Mouse (Mus musculus) stomach, embryonic 14.5 days (tissue): ENCODE measurements around the gene Gng3. TPM values are rescaled to one million over a fixed set of nuclear protein-coding genes. Genes with fewer than 3 reads are reported as not detected.

Experiments used
- ATAC-seq: fragments of 200-750 bp; cut with Nextera tagmentation; 2 replicates; pipeline ENCODE4 v1.8.0; 2017; ENCODE audit warnings: low read depth, moderate TSS enrichment; ENCODE audit not compliant: insufficient number of reproducible peaks, insufficient read depth, low FRiP score
- H3K27ac ChIP-seq: fragments of 300-500 bp; sonication (generic); 2 replicates; pipeline ENCODE4 v1.5.1; 2014; ENCODE audit warnings: mild to moderate bottlenecking, low read length, moderate library complexity, mixed read lengths
- H3K27me3 ChIP-seq: fragments of 300-500 bp; sonication (generic); 2 replicates; pipeline ENCODE4 v1.6.1; 2014; ENCODE audit warnings: low read length, control low read depth, mixed read lengths; ENCODE audit not compliant: control insufficient read depth, insufficient read depth
- H3K36me3 ChIP-seq: fragments of 300-500 bp; sonication (generic); 2 replicates; pipeline ENCODE4 v1.6.1; 2014; ENCODE audit warnings: mild to moderate bottlenecking, control low read depth, low read length, moderate library complexity, mixed read lengths; ENCODE audit not compliant: control insufficient read depth, insufficient read depth
- H3K4me1 ChIP-seq: fragments of 300-500 bp; sonication (generic); 2 replicates; pipeline ENCODE4 v1.6.1; 2014; ENCODE audit warnings: low read length, control low read depth, mixed read lengths; ENCODE audit not compliant: control insufficient read depth, insufficient read depth
- H3K4me2 ChIP-seq: fragments of 300-500 bp; sonication (generic); replicated peaks from 2 replicates; pipeline ENCODE4 v1.6.1; 2014; ENCODE audit warnings: low read depth, low read length, control low read depth
- H3K4me3 ChIP-seq: fragments of 300-500 bp; sonication (generic); 2 replicates; pipeline ENCODE4 v1.5.1; 2014; ENCODE audit warnings: low read depth, low read length, control low read depth
- H3K9ac ChIP-seq: fragments of 300-500 bp; sonication (generic); replicated peaks from 2 replicates; pipeline ENCODE4 v1.6.1; 2014; ENCODE audit warnings: low read depth, mild to moderate bottlenecking, control low read depth, low read length, moderate library complexity, mixed read lengths
- H3K9me3 ChIP-seq: fragments of 300-500 bp; sonication (generic); 2 replicates; pipeline ENCODE4 v1.6.1; 2016; ENCODE audit warnings: low read depth, low read length, control low read depth; ENCODE audit not compliant: control insufficient read depth
- WGBS: fragments of 180-500 bp; shearing (Covaris S2); extraction: QIAGEN DNeasy Blood & Tissue Kit; methylation state at CpG from one replicate; pipeline ENCODE4 v1.1.7; 2014; 5-methylcytosine and 5-hydroxymethylcytosine counted together
- polyA plus RNA-seq: library from polyadenylated mRNA; unstranded; fragments of >200 nt; fragmentation: Nextera tagmentation; extraction: Ambion mirVana; gene quantifications from 2 replicates; pipeline ENCODE4 v1.2.1, GENCODE M21; 2014

The Gng3 gene
- polyA plus RNA-seq = 13.9 and 17.8 TPM in 2 replicates

DNA sequence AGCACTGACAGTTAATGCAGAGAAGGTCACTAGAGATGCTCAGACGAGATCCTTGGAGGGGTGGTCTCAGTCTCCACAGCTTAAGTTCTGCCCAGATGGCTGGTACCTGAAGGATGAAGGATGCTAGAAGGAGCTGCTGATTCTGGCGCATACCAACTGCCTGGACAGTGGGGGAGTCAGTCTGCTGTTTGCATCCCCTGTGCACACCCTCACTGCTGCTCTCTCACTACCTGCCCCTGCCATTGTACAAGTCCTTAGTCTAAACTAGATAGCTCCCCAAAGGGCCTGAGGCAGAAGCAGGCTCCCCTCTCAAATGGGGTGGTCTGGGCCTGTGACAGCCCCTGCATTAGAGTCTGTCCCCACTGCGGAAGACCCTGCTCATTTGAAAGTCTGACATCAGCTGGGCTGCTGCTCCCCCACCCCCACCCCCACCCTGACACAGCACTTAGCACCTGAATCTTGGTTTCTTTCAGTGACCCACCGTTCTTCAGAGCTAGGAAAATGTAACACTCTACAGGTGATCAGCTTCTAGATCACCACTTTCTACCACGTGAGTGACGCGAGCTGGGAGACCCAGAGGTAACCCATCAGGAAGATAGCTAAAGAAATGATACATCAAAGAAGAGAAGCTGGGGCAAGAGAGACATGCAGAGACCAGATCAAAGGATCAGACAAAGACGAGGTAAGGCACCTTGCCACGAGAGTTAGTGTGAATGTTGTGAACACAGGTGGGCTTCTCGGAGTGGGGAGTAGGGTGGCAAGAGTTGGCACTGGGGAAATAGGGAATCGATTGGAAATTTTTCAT lies at the start of gene Gng3:
Gene Gng3, minus strand, starts transcription at position 92 of the 805 bp plus-strand sequence.
- no peak for ATAC-seq
- WGBS = 56% methylated on average over 11 of the region's 11 CpGs

GRCm38 (mm10) chr19:8887585-8888463 lies 48.8 kb upstream of the Gng3 start:
- Histone ChIP-seq H3K9me3 (no peaks in the 10 kb centered on the region), H3K9ac (peak overlapping the region; percentile 59), H3K4me1 (0 out of 2 replicates have a peak, but pooled peaks cover 10% of the 10 kb centered on the region), H3K4me3 (peak overlapping the region; percentile 59), H3K27ac (peak overlapping the region; percentile 85), H3K36me3 (peaks cover 9% of the 10 kb centered on the region), H3K27me3 (no peaks in the 10 kb centered on the region), H3K4me2 (peak overlapping the region; percentile 64)
- ATAC-seq = no peak
- WGBS = 13% methylated on average over 19 of the region's 19 CpGs

More for the DNA sequence above, at the start of gene Gng3:
- H3K36me3 ChIP-seq = peaks cover 15% of the 10 kb centered on the region
- no peaks in the 10 kb centered on the region for H3K9me3 ChIP-seq
- H3K4me1 ChIP-seq = peaks cover 15% of the 10 kb centered on the region
- no peaks in the 10 kb centered on the region for H3K27me3 ChIP-seq
- H3K4me3 ChIP-seq = peak within 1 kb of the TSS; percentile 54
- peak within 1 kb of the TSS; percentile 60 for H3K9ac ChIP-seq
- peak within 1 kb of the TSS; percentile 83 for H3K4me2 ChIP-seq
- peak within 1 kb of the TSS; percentile 97 for H3K27ac ChIP-seq

DNA sequence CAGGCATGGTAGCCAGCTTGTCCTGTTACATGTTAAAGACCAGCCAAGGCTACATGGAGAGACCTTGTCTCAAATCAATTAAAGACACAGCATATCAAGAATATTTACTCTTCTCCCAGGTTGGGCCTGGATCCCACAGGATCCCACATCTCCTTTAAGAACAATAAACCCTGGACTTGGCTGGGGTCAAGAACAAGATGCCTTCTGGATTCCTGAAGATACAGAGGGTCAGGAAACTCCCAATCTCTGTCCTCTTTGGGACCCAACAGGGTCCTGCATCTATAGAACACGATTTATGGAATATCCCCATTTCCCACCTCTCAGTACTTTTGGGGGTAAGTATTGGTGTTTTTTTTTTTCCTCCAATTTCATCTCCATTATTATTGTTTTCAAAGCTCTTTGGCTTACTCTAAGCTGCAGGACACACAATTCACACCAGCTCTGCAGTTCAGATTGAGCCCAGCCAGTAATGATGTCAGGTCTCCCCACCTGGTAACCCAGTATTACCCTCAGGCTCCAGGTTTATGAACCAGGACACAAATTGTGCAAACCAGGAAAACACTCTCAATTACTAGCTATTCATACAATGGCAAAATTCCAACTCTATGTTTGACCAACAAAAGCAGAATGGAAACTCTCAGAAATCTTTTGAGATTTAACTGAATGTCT lies 48.1 kb upstream of the Gng3 start:
- Histone ChIP-seq H3K4me3 (peak overlapping the region; percentile 59), H3K9me3 (no peaks in the 10 kb centered on the region), H3K36me3 (peaks cover 9% of the 10 kb centered on the region), H3K27ac (peak overlapping the region; percentile 85; the same call in 1 of the 2 replicates), H3K27me3 (no peaks in the 10 kb centered on the region), H3K9ac (no peak overlapping the region), H3K4me2 (peak overlapping the region; percentile 64), H3K4me1 (0 out of 2 replicates have a peak, but pooled peaks cover 10% of the 10 kb centered on the region)
- 55% methylated on average over 1 of the region's 1 CpGs for WGBS
- no peak for ATAC-seq

DNA sequence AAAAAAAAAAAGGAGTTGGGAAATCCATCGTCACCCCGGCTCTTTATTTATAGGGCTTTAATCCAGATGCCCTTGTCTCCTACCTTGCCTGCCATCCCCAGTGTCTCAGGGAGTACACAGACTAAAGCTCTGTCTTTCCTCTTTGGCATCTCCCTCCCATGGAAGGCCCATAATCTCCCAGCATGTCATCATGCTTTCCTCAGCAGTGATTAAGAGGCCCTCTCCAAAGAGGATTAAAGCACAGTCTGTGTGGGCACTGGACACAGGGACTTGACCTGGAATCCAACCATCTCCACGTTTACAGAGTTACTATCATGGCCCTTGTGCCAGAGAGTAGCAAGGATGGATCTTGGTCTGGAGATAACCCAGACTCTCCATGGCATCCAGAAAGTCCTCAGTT lies 44.6 kb upstream of the Gng3 start, which contains the start of the genes Lbhd1 and Gm49403:
Gene Lbhd1, plus strand, starts transcription at position 117 of the 400 bp plus-strand sequence.
Gene Gm49403, plus strand, starts transcription at position 315 of the 400 bp plus-strand sequence.
- 78% methylated on average over 3 of the region's 3 CpGs for WGBS

GRCm38 (mm10) chr19:8881034-8881392 lies 42.0 kb upstream of the Gng3 start:
- Histone ChIP-seq H3K9ac (peak overlapping the region; percentile 83; the same call in 1 of the 2 replicates), H3K4me2 (peak overlapping the region; percentile 84), H3K4me1 (no peaks in the 10 kb centered on the region), H3K9me3 (no peaks in the 10 kb centered on the region), H3K27me3 (no peaks in the 10 kb centered on the region), H3K4me3 (peak overlapping the region; percentile 85), H3K27ac (no peak overlapping the region), H3K36me3 (peaks cover 9% of the 10 kb centered on the region)
- ATAC-seq = no peak
- 14% methylated on average over 3 of the region's 3 CpGs for WGBS

More for the DNA sequence above, 44.6 kb upstream of the Gng3 start, which contains the start of the genes Lbhd1 and Gm49403:
- Histone ChIP-seq H3K4me3 (no peak within 1 kb of the TSS), H3K9me3 (no peaks in the 10 kb centered on the region), H3K27me3 (no peaks in the 10 kb centered on the region), H3K9ac (no peak within 1 kb of the TSS), H3K36me3 (no peaks in the 10 kb centered on the region; the same call in 1 of the 2 replicates), H3K27ac (no peak within 1 kb of the TSS), H3K4me2 (no peak within 1 kb of the TSS), H3K4me1 (0 out of 2 replicates have a peak, but pooled peaks cover 4% of the 10 kb centered on the region)
- ATAC-seq = no peak

GRCm38 (mm10) chr19:8880311-8881033 lies 41.5 kb upstream of the Gng3 start, which contains the start of gene Uqcc3:
TSS of gene Uqcc3 (minus strand) at chr19:8880923.
- Histone ChIP-seq H3K27me3 (no peaks in the 10 kb centered on the region), H3K4me2 (peak within 1 kb of the TSS; percentile 84), H3K4me3 (peak within 1 kb of the TSS; percentile 85), H3K27ac (peak within 1 kb of the TSS; percentile 85), H3K36me3 (peaks cover 13% of the 10 kb centered on the region), H3K9ac (peak within 1 kb of the TSS; percentile 83), H3K4me1 (no peaks in the 10 kb centered on the region), H3K9me3 (no peaks in the 10 kb centered on the region)
- ATAC-seq = peak; percentile 96
- under 1% methylated on average over 42 of the region's 42 CpGs for WGBS

DNA sequence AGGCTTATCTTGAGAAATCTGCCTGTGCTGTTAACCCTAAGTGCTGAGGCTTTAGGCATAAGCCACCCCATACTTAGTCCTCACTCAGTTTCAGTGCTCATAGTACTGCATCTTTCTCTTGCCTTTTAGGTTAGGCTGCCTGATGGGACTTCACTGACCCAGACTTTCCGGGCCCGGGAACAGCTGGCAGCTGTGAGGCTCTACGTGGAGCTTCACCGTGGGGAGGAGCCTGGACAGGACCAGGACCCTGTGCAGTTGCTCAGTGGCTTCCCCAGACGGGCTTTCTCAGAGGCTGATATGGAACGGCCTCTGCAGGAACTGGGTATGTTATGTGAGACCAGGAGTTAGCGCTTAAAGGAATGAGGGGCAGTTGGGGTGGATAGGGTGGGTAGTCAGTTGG lies 36.0 kb upstream of the Gng3 start:
- 95% methylated on average over 7 of the region's 7 CpGs for WGBS
- H3K27ac ChIP-seq = no peak overlapping the region
- no peak overlapping the region for H3K9ac ChIP-seq
- H3K4me3 ChIP-seq = no peak overlapping the region
- no peaks in the 10 kb centered on the region for H3K27me3 ChIP-seq
- H3K36me3 ChIP-seq = peaks cover 36% of the 10 kb centered on the region
- no peak for ATAC-seq
- peaks cover 7% of the 10 kb centered on the region for H3K4me1 ChIP-seq
- no peak overlapping the region for H3K4me2 ChIP-seq
- no peaks in the 10 kb centered on the region for H3K9me3 ChIP-seq
